Mouse (Mus musculus) heart, adult 2 months (tissue): ENCODE measurements at regions not wholly inside any gene's neighbourhood (a gene's known extent, or its start where the extent isn't known, plus 50 kb on each side); places are given as distances from the start of the nearest gene placed in this dataset.

Experiments
- DNase-seq, 2 experiments: peaks; one replicate each; pipeline ENCODE4 v3.0.0; 2021
- H3K27ac ChIP-seq: fragments of 200-600 bp; 2 replicates; pipeline ENCODE4 v1.8.1; 2022
- H3K27me3 ChIP-seq: fragments of 200-500 bp; 2 replicates; pipeline ENCODE4 v1.6.1; 2012; ENCODE audit warnings: mild to moderate bottlenecking, low read length, inconsistent platforms, mixed read lengths; ENCODE audit not compliant: control insufficient read depth, insufficient read depth
- H3K36me3 ChIP-seq: fragments of 200-500 bp; 2 replicates; pipeline ENCODE4 v1.6.1; 2012; ENCODE audit warnings: low read length, inconsistent platforms; ENCODE audit not compliant: control insufficient read depth, insufficient read depth
- H3K4me1 ChIP-seq: fragments of 200-500 bp; 2 replicates; pipeline ENCODE4 v1.6.1; 2011; ENCODE audit warnings: low read length; ENCODE audit not compliant: control insufficient read depth, insufficient read depth
- H3K4me3 ChIP-seq: fragments of 200-600 bp; 2 replicates; pipeline ENCODE4 v1.8.1; 2022
- H3K79me2 ChIP-seq: fragments of 200-500 bp; replicated peaks from 2 replicates; pipeline ENCODE4 v1.6.1; 2012; ENCODE audit warnings: mild to moderate bottlenecking, inconsistent platforms, low read length, moderate library complexity, mixed read lengths; ENCODE audit not compliant: control insufficient read depth, insufficient read depth
- H3K9ac ChIP-seq: fragments of 200-500 bp; 2 replicates; pipeline ENCODE4 v1.6.1; 2012; ENCODE audit warnings: low read depth, mild to moderate bottlenecking, control low read depth, inconsistent platforms, low read length, mixed read lengths
- CTCF ChIP-seq: fragments of 200-600 bp; IDR thresholded peaks from 2 replicates; pipeline ENCODE4 v1.8.1; 2022; ENCODE audit warnings: antibody characterized with exemption, mild to moderate bottlenecking, moderate library complexity
- EP300 ChIP-seq: fragments of 200-500 bp; IDR thresholded peaks from 2 replicates; pipeline ENCODE4 v1.6.1; 2011; ENCODE audit warnings: low read depth, low read length, control low read depth; ENCODE audit not compliant: insufficient read depth
- POLR2A ChIP-seq: fragments of 200-500 bp; IDR thresholded peaks from 2 replicates; pipeline ENCODE4 v1.6.1; 2011; ENCODE audit warnings: mild to moderate bottlenecking, low read depth, low read length, control low read depth; ENCODE audit not compliant: insufficient read depth
- WGBS: fragments of 180-500 bp; shearing (Covaris S2); methylation state at CpG from one replicate; pipeline ENCODE4 v1.1.7; 2018; 5-methylcytosine and 5-hydroxymethylcytosine counted together
- intact Hi-C: fragments of 180-260 bp; cut with DNase I; formaldehyde crosslinking; loops from one replicate; pipeline ENCODE4 v1.15.1; 2025

DNA sequence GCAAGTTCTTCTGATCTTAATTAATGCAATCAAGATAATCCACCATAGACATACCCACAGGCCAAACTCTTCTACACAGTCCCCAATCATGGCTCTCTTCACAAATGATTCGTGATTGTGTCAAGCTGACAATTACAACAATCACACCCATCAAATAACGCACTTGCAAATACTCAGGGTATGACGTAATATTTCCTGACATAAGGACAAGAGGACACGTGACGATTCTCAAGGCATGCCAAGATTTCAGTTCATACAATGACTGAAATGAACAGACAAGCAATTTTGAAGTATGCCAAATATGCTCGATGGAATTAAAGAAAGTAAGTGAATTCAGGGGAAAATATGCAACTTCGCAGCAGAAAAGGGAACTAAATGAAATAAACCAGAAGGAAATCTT, 282.1 kb upstream of the Trib2 start:
- no peak overlapping the region for H3K9ac ChIP-seq
- 60% methylated on average over 7 of the region's 7 CpGs for WGBS
- no peak for DNase-seq
- no peaks in the 10 kb centered on the region for H3K4me1 ChIP-seq
- no peak overlapping the region for H3K4me3 ChIP-seq
- H3K27me3 ChIP-seq, result no peaks in the 10 kb centered on the region
- no peak for TF ChIP-seq CTCF
- no peak for TF ChIP-seq POLR2A
- no peak for TF ChIP-seq EP300
- intact Hi-C loops, result no loop called here
- no peaks in the 10 kb centered on the region for H3K36me3 ChIP-seq
- H3K79me2 ChIP-seq, result no peaks in the 10 kb centered on the region
- H3K27ac ChIP-seq, result no peak overlapping the region

DNA sequence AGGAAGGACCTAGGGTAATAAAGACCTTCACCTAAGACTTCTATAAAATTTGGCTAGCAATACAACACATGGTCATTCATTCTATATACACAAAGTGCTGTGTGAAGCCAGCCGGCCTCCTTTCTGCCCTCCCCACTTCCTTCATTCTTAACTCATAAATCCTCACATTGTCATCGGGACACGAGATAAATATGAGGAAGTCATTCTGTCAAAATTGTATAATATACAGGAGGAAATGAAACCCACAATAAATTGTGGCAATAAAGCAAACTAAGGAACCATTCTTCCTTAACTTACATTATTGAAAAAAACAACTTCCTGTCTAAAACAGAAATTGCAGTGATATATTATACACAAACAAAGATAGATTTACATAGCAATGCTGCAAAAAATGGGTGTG, 275.9 kb upstream of the Trib2 start:
- no peak overlapping the region for H3K9ac ChIP-seq
- H3K4me3 ChIP-seq, result no peak overlapping the region
- DNase-seq, result no peak
- peaks cover 3% of the 10 kb centered on the region for H3K4me1 ChIP-seq
- H3K27me3 ChIP-seq, result no peaks in the 10 kb centered on the region
- H3K79me2 ChIP-seq, result no peaks in the 10 kb centered on the region
- TF ChIP-seq CTCF (no peak), POLR2A (no peak), EP300 (no peak)
- intact Hi-C loops, result no loop called here
- H3K27ac ChIP-seq, result no peak overlapping the region
- 51% methylated on average over 3 of the region's 3 CpGs for WGBS
- H3K36me3 ChIP-seq, result peaks cover 2% of the 10 kb centered on the region; the same call in 1 of the 2 replicates

DNA sequence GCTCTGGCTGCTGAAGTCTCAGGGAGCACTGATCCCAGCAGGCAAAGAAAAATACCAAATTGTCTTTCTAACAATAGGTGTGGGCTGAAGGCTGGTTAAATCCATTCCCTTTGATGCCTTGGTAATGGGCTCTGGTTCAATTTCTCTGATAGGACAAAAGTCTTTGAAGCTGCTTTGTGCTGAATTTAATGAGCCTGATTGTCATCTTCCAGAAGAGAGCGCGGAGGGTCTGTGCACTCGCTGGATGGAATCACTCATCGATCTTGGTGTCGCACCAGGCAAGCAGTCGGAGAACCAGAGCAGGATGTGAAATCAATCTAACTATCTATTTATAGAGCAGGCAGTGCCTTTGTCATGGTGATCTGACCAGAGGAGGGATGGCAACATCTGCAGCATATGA, 274.6 kb upstream of the Trib2 start:
- no peaks in the 10 kb centered on the region for H3K79me2 ChIP-seq
- H3K4me1 ChIP-seq, result peaks cover 3% of the 10 kb centered on the region
- no peak for DNase-seq
- no peak for TF ChIP-seq EP300
- no peak for TF ChIP-seq CTCF
- TF ChIP-seq POLR2A, result no peak
- no peak overlapping the region for H3K27ac ChIP-seq
- no peaks in the 10 kb centered on the region for H3K27me3 ChIP-seq
- H3K9ac ChIP-seq, result no peak overlapping the region
- WGBS, result 30% methylated on average over 6 of the region's 6 CpGs
- intact Hi-C loops, result no loop called here
- no peak overlapping the region for H3K4me3 ChIP-seq
- peaks cover 2% of the 10 kb centered on the region; the same call in 1 of the 2 replicates for H3K36me3 ChIP-seq

DNA sequence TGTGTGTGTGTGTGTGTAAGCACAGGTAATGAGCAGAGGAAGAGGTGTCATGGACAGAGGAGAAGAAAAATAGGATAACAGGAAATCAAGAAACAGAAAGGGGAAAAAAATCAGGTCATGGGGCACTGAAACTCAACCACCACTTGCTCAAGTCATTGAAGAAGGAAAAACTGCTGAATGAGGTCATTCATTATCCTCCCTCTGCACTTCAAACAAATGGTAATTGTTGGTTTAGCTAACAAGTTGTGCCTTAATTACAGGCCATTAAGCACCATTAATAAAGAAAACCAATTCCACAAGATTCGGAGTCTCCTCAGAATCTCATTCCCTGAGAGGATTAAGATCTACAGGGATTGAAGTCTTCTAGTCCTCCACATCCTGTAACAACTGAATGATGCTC, 266.5 kb upstream of the Trib2 start:
- no peak overlapping the region for H3K4me3 ChIP-seq
- intact Hi-C loops, result no loop called here
- H3K79me2 ChIP-seq, result no peaks in the 10 kb centered on the region
- no peak overlapping the region for H3K9ac ChIP-seq
- WGBS, result 94% methylated on average over 1 of the region's 1 CpGs
- TF ChIP-seq EP300 (no peak), CTCF (no peak), POLR2A (no peak)
- no peaks in the 10 kb centered on the region for H3K27me3 ChIP-seq
- H3K27ac ChIP-seq, result no peak overlapping the region
- H3K4me1 ChIP-seq, result no peaks in the 10 kb centered on the region
- H3K36me3 ChIP-seq, result no peaks in the 10 kb centered on the region
- no peak for DNase-seq

DNA sequence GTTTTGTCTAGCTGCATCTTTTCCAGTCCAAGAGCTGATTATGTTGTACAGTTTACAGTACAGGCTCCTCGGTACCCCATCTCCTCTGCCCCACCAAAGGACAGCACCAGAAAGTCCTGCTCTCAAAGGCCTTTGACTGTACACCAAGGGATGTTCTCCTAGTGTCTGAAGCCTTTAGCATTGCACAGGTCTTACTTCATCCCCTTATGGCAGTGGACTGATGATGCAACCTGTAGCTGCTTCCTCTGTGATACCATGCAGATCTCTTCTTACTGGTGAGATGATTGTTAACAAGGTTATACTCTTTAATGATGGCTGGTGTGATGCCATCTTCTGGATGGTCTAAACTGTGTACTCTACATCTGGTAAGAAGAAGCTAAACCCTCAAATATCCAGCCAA, 260.5 kb upstream of the Trib2 start:
- H3K4me1 ChIP-seq, result no peaks in the 10 kb centered on the region; the same call in none of the 2 replicates
- intact Hi-C loops, result loop anchor here (5.0 kb wide), 1 partner anchor 35 kb away; no protein-coding TSS in a partner anchor
- no peak overlapping the region for H3K27ac ChIP-seq
- 81% methylated on average over 1 of the region's 1 CpGs for WGBS
- no peaks in the 10 kb centered on the region for H3K79me2 ChIP-seq
- no peak for DNase-seq
- TF ChIP-seq CTCF (no peak), EP300 (no peak), POLR2A (no peak)
- H3K27me3 ChIP-seq, result no peaks in the 10 kb centered on the region
- H3K4me3 ChIP-seq, result no peak overlapping the region
- no peak overlapping the region for H3K9ac ChIP-seq
- H3K36me3 ChIP-seq, result no peaks in the 10 kb centered on the region

DNA sequence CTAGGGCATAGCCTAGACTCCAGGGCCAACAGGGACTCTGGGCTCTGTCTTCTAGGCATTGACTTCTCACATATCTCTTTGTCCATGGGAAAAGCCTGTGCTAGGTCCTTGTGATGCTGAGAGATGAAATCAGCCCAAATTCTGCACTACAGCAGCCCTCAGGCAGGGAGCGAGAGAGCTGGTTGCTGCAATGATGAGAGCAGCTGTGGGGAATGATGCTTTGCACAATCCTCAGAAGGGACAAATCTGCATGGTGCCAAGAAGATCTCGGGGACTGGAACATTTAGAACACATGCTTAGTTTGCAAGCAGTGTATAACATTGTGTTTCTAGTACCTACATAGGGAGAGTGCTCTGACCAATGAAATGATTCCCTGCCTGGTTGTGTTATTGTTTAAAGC, 259.2 kb upstream of the Trib2 start:
- Histone ChIP-seq H3K9ac (no peak overlapping the region), H3K4me3 (no peak overlapping the region), H3K27me3 (no peaks in the 10 kb centered on the region), H3K36me3 (no peaks in the 10 kb centered on the region), H3K4me1 (no peaks in the 10 kb centered on the region; the same call in none of the 2 replicates), H3K27ac (no peak overlapping the region), H3K79me2 (no peaks in the 10 kb centered on the region)
- WGBS, result 64% methylated on average over 2 of the region's 2 CpGs
- intact Hi-C loops, result loop anchor here (5.0 kb wide), 1 partner anchor 36 kb away; no protein-coding TSS in a partner anchor
- TF ChIP-seq POLR2A, result no peak
- TF ChIP-seq EP300, result no peak
- TF ChIP-seq CTCF, result no peak
- peak in 1 of 2 experiments; percentile 9 for DNase-seq
